Mouse (Mus musculus): Measurements from ENCODE around the gene Mxi1. TPM values are rescaled to one million over a fixed set of nuclear protein-coding genes. Genes with fewer than 3 reads are reported as not detected.
A peak's percentile ranks its signal among the peaks of the same experiment; 100 is the strongest.

Gene Mxi1
- total RNA-seq, 2 experiments from 2014 or later: 57.0 to 57.9 TPM

GRCm38 (mm10) chr19:53316105-53316504 lies 5.8 kb downstream of the Mxi1 start:
- DNase-seq (ENCODE audit: extremely low spot score in 1 of 2, low spot score in 2 of 2): peak in 1 of 2 experiments; percentile 22
- intact Hi-C loops (cut with DNase I): no loop called here

- intact Hi-C loops (cut with DNase I): no loop called here
- peak in 1 of 2 experiments; percentile 10 for DNase-seq (ENCODE audit: extremely low spot score in 1 of 2, low spot score in 2 of 2)
Observed at GRCm38 (mm10) chr19:53316963-53317362, 6.6 kb downstream of the Mxi1 start.

- DNase-seq (ENCODE audit: extremely low spot score in 1 of 2, low spot score in 2 of 2): peak in 1 of 2 experiments; percentile 20
- intact Hi-C loops (cut with DNase I): no loop called here
Observed at GRCm38 (mm10) chr19:53318143-53319132, 8.1 kb downstream of the Mxi1 start.

- no peak for DNase-seq (ENCODE audit: extremely low spot score in 1 of 2, low spot score in 2 of 2)
- intact Hi-C loops (cut with DNase I): no loop called here
Observed at GRCm38 (mm10) chr19:53320264-53321110, 10.2 kb downstream of the Mxi1 start.

- DNase-seq (ENCODE audit: extremely low spot score in 1 of 2, low spot score in 2 of 2): no peak
- intact Hi-C loops (cut with DNase I): no loop called here
Observed at GRCm38 (mm10) chr19:53321273-53321672, 11.0 kb downstream of the Mxi1 start.

- intact Hi-C loops (cut with DNase I): no loop called here
- peak in 1 of 2 experiments; percentile 16 for DNase-seq (ENCODE audit: extremely low spot score in 1 of 2, low spot score in 2 of 2)
Observed at GRCm38 (mm10) chr19:53322438-53323048, 12.2 kb downstream of the Mxi1 start.

GRCm38 (mm10) chr19:53324866-53325265 lies 14.5 kb downstream of the Mxi1 start:
- no peak for DNase-seq (ENCODE audit: extremely low spot score in 1 of 2, low spot score in 2 of 2)
- intact Hi-C loops (cut with DNase I): no loop called here

GRCm38 (mm10) chr19:53325578-53326295 lies 15.4 kb downstream of the Mxi1 start:
- intact Hi-C loops (cut with DNase I): no loop called here
- peak; percentile 65 to 73 for DNase-seq (ENCODE audit: extremely low spot score in 1 of 2, low spot score in 2 of 2)

- peak in 1 of 2 experiments; percentile 38 for DNase-seq (ENCODE audit: extremely low spot score in 1 of 2, low spot score in 2 of 2)
- intact Hi-C loops (cut with DNase I): no loop called here
Observed at GRCm38 (mm10) chr19:53328116-53328515, 17.8 kb downstream of the Mxi1 start.

- intact Hi-C loops (cut with DNase I): no loop called here
- peak; percentile 88 to 95 for DNase-seq (ENCODE audit: extremely low spot score in 1 of 2, low spot score in 2 of 2)
Observed at GRCm38 (mm10) chr19:53329221-53329991, 19.1 kb downstream of the Mxi1 start.

GRCm38 (mm10) chr19:53329992-53330381 lies 19.7 kb downstream of the Mxi1 start:
- peak; percentile 68 to 87 for DNase-seq (ENCODE audit: extremely low spot score in 1 of 2, low spot score in 2 of 2)
- intact Hi-C loops (cut with DNase I): loop anchor here (5.0 kb wide), 1 partner anchor 37 kb away; no protein-coding TSS in a partner anchor

GRCm38 (mm10) chr19:53331882-53332500 lies 21.7 kb downstream of the Mxi1 start:
- DNase-seq (ENCODE audit: extremely low spot score in 1 of 2, low spot score in 2 of 2): no peak
- intact Hi-C loops (cut with DNase I): loop anchor here (5.0 kb wide), 1 partner anchor 35 kb away; no protein-coding TSS in a partner anchor

- intact Hi-C loops (cut with DNase I): loop anchor here (5.0 kb wide), 1 partner anchor 34 kb away; no protein-coding TSS in a partner anchor
- DNase-seq (ENCODE audit: extremely low spot score in 1 of 2, low spot score in 2 of 2): no peak
Observed at GRCm38 (mm10) chr19:53333730-53334129, 23.4 kb downstream of the Mxi1 start.

GRCm38 (mm10) chr19:53335241-53335640 lies 24.9 kb downstream of the Mxi1 start:
- DNase-seq (ENCODE audit: extremely low spot score in 1 of 2, low spot score in 2 of 2): no peak
- intact Hi-C loops (cut with DNase I): no loop called here

- intact Hi-C loops (cut with DNase I): no loop called here
- DNase-seq (ENCODE audit: extremely low spot score in 1 of 2, low spot score in 2 of 2): no peak
Observed at GRCm38 (mm10) chr19:53340423-53340822, 30.1 kb downstream of the Mxi1 start.

GRCm38 (mm10) chr19:53343174-53343881 lies 33.0 kb downstream of the Mxi1 start:
- intact Hi-C loops (cut with DNase I): no loop called here
- no peak for DNase-seq (ENCODE audit: extremely low spot score in 1 of 2, low spot score in 2 of 2)

- DNase-seq (ENCODE audit: extremely low spot score in 1 of 2, low spot score in 2 of 2): no peak
- intact Hi-C loops (cut with DNase I): no loop called here
Observed at GRCm38 (mm10) chr19:53344062-53344461, 33.7 kb downstream of the Mxi1 start.
